ENCODE assay signal across 9 mouse cellular contexts in the genomic region with DNA sequence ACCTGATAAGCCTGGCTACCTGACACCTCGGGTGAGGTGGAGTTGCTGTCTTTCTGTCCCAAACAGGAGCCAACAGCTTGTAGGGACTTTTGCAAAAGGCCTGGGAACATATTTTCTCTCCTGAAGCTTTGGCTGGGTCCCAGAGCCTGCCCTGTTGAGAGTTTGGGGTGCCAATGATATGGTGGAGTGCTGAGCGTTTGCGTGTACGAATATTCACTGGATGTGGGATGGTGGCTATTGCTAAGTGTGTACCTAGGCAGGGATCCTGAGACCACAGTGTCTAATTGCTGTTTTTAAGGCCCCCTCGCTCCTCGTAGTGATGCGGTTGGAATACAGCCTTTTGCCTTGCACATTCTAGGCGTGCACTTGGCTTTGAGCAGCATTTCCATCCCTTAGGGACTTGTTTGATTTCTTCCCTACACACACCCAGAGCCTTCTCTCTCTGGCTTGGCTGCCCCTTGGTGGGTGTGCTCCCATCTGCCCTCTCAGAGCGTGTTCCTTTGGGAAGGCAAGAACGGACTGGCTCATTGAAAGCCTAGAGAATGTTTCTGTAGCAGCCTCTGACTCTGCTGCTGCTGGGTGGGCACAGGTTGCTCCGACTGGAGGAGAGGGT. TPM values are rescaled to one million over a fixed set of nuclear protein-coding genes. Genes with fewer than 3 reads are reported as not detected.
DNase-seq lines count a peak whose midpoint lies in the region; ATAC-seq and TF ChIP-seq lines count a peak whose summit lies in the region.
"Had no signal": no experiment of that assay in that cellular context is flagged by ENCODE, and none has a peak within 500 bp of the region (broad histone marks: within the 10 kb centered on the region; RNA-seq: fewer than 3 reads in every experiment).

No protein-coding gene starts in this region.

- ATAC-seq in erythroblast, adult 5-6 weeks (replicated peaks; ENCODE audit: low FRiP score, poor library complexity, severe bottlenecking) = no peak
- ATAC-seq in limb, embryonic 11.5 days (ENCODE audit: insufficient number of reproducible peaks, low FRiP score, low TSS enrichment, low read depth) = no peak
- ATAC-seq in stomach, embryonic 14.5 days (ENCODE audit: insufficient number of reproducible peaks, insufficient read depth, low FRiP score, low read depth) = no peak
- ATAC-seq in erythroid progenitor cell, adult 5-6 weeks (replicated peaks; ENCODE audit: low FRiP score, poor library complexity, severe bottlenecking) = no peak

- H3K4me3 ChIP-seq in erythroblast, embryonic 14.5 days (replicated peaks) = peak overlapping the region; percentile 66
- peak overlapping the region; percentile 60 to 78 (median 70) for H3K4me3 ChIP-seq in CH12.LX (replicated peaks in 1 of 3; ENCODE audit: low read depth in 2 of 3, low read length in 2 of 3, poor library complexity in 1 of 3)
- peak overlapping the region; percentile 81 for H3K4me3 ChIP-seq in limb, embryonic 11.5 days (ENCODE audit: low read depth, low read length)
- H3K4me3 ChIP-seq in stomach, embryonic 14.5 days (ENCODE audit: low read depth, low read length) = peak overlapping the region; percentile 87

- no peak for TF ChIP-seq EP300 in CH12.LX (IDR thresholded peaks at IDR 0.05; ENCODE audit: low read length)

- no peak for TF ChIP-seq POLR2A in CH12.LX (IDR thresholded peaks at IDR 0.05; ENCODE audit: low read depth, low read length)

- in situ Hi-C loops in CH12.LX (cut with MboI; ENCODE audit: low pct_ligation_motif_present, low pct_unique_long_range_greater_than_20kb, low sequenced_read_pairs) = no loop called here

- H3K9ac ChIP-seq in CH12.LX (ENCODE audit: insufficient read depth, low read depth) = no peak overlapping the region
- peak overlapping the region; percentile 80 for H3K9ac ChIP-seq in limb, embryonic 11.5 days (ENCODE audit: low read length)
- peak overlapping the region; percentile 69; the same call in 1 of the 2 replicates for H3K9ac ChIP-seq in stomach, embryonic 14.5 days (replicated peaks; ENCODE audit: low read depth, low read length)

- H3K36me3 ChIP-seq in erythroblast, embryonic 14.5 days (ENCODE audit: control insufficient read depth) = peaks cover 15% of the 10 kb centered on the region
- peaks cover 0 to 12% of the 10 kb centered on the region in 2 experiments for H3K36me3 ChIP-seq in CH12.LX (replicated peaks in 1 of 2; ENCODE audit: control insufficient read depth in 1 of 2, insufficient read depth in 1 of 2, low read length in 1 of 2)
- H3K36me3 ChIP-seq in limb, embryonic 11.5 days (ENCODE audit: control insufficient read depth, insufficient read depth, low read length) = no peaks in the 10 kb centered on the region
- H3K36me3 ChIP-seq in stomach, embryonic 14.5 days (ENCODE audit: control insufficient read depth, insufficient read depth, low read length) = peaks cover 7% of the 10 kb centered on the region; the same call in 1 of the 2 replicates

- no peak for TF ChIP-seq RAD21 in CH12.LX (IDR thresholded peaks at IDR 0.05; ENCODE audit: low read depth, low read length)

- no peak for DNase-seq in CH12.LX (ENCODE audit: extremely low read depth)
- DNase-seq in gastrocnemius, adult 8-10 months (ENCODE audit: low spot score in 2 of 2) = peak; percentile 33 to 34
- DNase-seq in limb, embryonic 11.5 days (ENCODE audit: low spot score) = no peak
- no peak for DNase-seq in embryo, embryonic 10.5 days (ENCODE audit: low spot score)

- dilution Hi-C loops in CH12.LX (cut with MboI; ENCODE audit: extremely low pct_ligation_motif_present, extremely low pct_unique_long_range_greater_than_20kb, low sequenced_read_pairs) = no loop called here

- H3K79me2 ChIP-seq in CH12.LX (replicated peaks; ENCODE audit: control insufficient read depth, extremely low read depth, insufficient read depth, poor library complexity, severe bottlenecking) = no peaks in the 10 kb centered on the region

- H3K27ac ChIP-seq in CH12.LX (ENCODE audit: insufficient read depth, low read depth) = no peak overlapping the region
- no peak overlapping the region for H3K27ac ChIP-seq in limb, embryonic 11.5 days (replicated peaks; ENCODE audit: low read depth, low read length)
- H3K27ac ChIP-seq in stomach, embryonic 14.5 days (ENCODE audit: low read length) = peak overlapping the region; percentile 86

- peak overlapping the region; percentile 83 for H3K4me2 ChIP-seq in CH12.LX (ENCODE audit: insufficient read depth, low read depth, poor library complexity, severe bottlenecking)
- H3K4me2 ChIP-seq in limb, embryonic 11.5 days (ENCODE audit: low read depth, severe bottlenecking) = peak overlapping the region; percentile 94
- H3K4me2 ChIP-seq in stomach, embryonic 14.5 days (replicated peaks; ENCODE audit: low read depth, low read length) = peak overlapping the region; percentile 93

- H3K4me1 ChIP-seq in erythroblast, embryonic 14.5 days (ENCODE audit: control insufficient read depth) = peaks cover 66% of the 10 kb centered on the region
- peaks cover 11 to 34% of the 10 kb centered on the region in 2 experiments for H3K4me1 ChIP-seq in CH12.LX (ENCODE audit: control insufficient read depth in 1 of 2, insufficient read depth in 2 of 2)
- H3K4me1 ChIP-seq in limb, embryonic 11.5 days (ENCODE audit: control insufficient read depth, insufficient read depth, low read length) = peaks cover 14% of the 10 kb centered on the region
- H3K4me1 ChIP-seq in stomach, embryonic 14.5 days (ENCODE audit: control insufficient read depth, insufficient read depth, low read length) = peaks cover 27% of the 10 kb centered on the region

- no peaks in the 10 kb centered on the region for H3K9me3 ChIP-seq in erythroblast, embryonic 14.5 days (ENCODE audit: control insufficient read depth, low read length)
- no peaks in the 10 kb centered on the region for H3K9me3 ChIP-seq in CH12.LX (replicated peaks; ENCODE audit: low read length)
- H3K9me3 ChIP-seq in limb, embryonic 11.5 days (ENCODE audit: control insufficient read depth, low read length) = no peaks in the 10 kb centered on the region
- no peaks in the 10 kb centered on the region for H3K9me3 ChIP-seq in stomach, embryonic 14.5 days (ENCODE audit: control insufficient read depth, low read depth, low read length)

- H3K27me3 ChIP-seq in erythroblast, embryonic 14.5 days (ENCODE audit: control insufficient read depth) = peaks cover 20% of the 10 kb centered on the region
- H3K27me3 ChIP-seq in CH12.LX (replicated peaks) = peaks cover 33% of the 10 kb centered on the region
- peaks cover 19% of the 10 kb centered on the region for H3K27me3 ChIP-seq in limb, embryonic 11.5 days (ENCODE audit: control insufficient read depth, insufficient read depth, low read length)
- no peaks in the 10 kb centered on the region; the same call in 1 of the 2 replicates for H3K27me3 ChIP-seq in stomach, embryonic 14.5 days (ENCODE audit: control insufficient read depth, insufficient read depth, low read length)

- 42% methylated on average over 11 of the region's 11 CpGs for WGBS in limb, embryonic 11.5 days
- WGBS in stomach, embryonic 14.5 days = 52% methylated on average over 11 of the region's 11 CpGs

- TF ChIP-seq CTCF in CH12.LX (conservative IDR thresholded peaks at IDR 0.05 in 1 of 2, IDR thresholded peaks at IDR 0.05 in 1 of 2; ENCODE audit: low read depth in 2 of 2, low read length in 2 of 2) = no peak

RNA-seq across cellular contexts. Expression of gene Tmem63a, which starts 1.0 kb away (rescaled TPM):
- 0.27 and 0.36 TPM in 2 replicates for polyA plus RNA-seq in erythroblast, embryonic 14.5 days (2012)
- 8.5 and 13.8 TPM in 2 replicates for total RNA-seq in erythroblast, adult 5-6 weeks (2015; ENCODE audit: low replicate concordance)
- 6.6 and 13.1 TPM in 2 replicates for total RNA-seq in erythroblast, adult 5-6 weeks (2017; ENCODE audit: low replicate concordance)
- total RNA-seq in CH12.LX (2012; rRNA removed) (2.2 and 2.6 TPM in 2 replicates), CH12.LX (2014; rRNA removed) (0.89 and 1.1 TPM in 2 replicates)
- 3.0 TPM in 2 replicates for polyA plus RNA-seq in CH12.LX (2012; ENCODE audit: insufficient read length, low read depth)
- 10 to 100 TPM; 14.9 to 18.2 (median 16.2) TPM for total RNA-seq in gastrocnemius, adult 8-10 months (2022)
- polyA plus RNA-seq in limb, embryonic 11.5 days (2014; fragmentation: Nextera tagmentation; extraction: Ambion mirVana) = 5.6 and 6.1 TPM in 2 replicates
- polyA plus RNA-seq in stomach, embryonic 14.5 days (2014; fragmentation: Nextera tagmentation; extraction: Ambion mirVana) = 14.8 and 17.9 TPM in 2 replicates
- 23.4 and 24.7 TPM in 2 replicates for total RNA-seq in erythroid progenitor cell, adult 5-6 weeks (2015; ENCODE audit: low replicate concordance)
- 18.1 and 20.2 TPM in 2 replicates for total RNA-seq in erythroid progenitor cell, adult 5-6 weeks (2017; ENCODE audit: low replicate concordance)

RNA-seq across cellular contexts. Expression of gene Lefty1, which starts 8.3 kb away (rescaled TPM):
- polyA plus RNA-seq in erythroblast, embryonic 14.5 days (2012) = 0.20 and 0.87 TPM in 2 replicates
- total RNA-seq in erythroblast, adult 5-6 weeks (2015; ENCODE audit: low replicate concordance) = not detected in 2 replicates
- not detected in 2 replicates for total RNA-seq in erythroblast, adult 5-6 weeks (2017; ENCODE audit: low replicate concordance)
- total RNA-seq in CH12.LX (2012; rRNA removed) (0.17 TPM in 1 of 2 replicates, not detected in the other), CH12.LX (2014; rRNA removed) (0.14 TPM in 1 of 2 replicates, not detected in the other)
- polyA plus RNA-seq in CH12.LX (2012; ENCODE audit: insufficient read length, low read depth) = 0.15 TPM in 1 of 2 replicates, not detected in the other
- under 1 TPM in 3 of 4 experiments, not detected in 1; 0.19 to 0.34 (median 0.24) TPM for total RNA-seq in gastrocnemius, adult 8-10 months (2022)
- polyA plus RNA-seq in limb, embryonic 11.5 days (2014; fragmentation: Nextera tagmentation; extraction: Ambion mirVana) = 0.12 and 1.4 TPM in 2 replicates
- polyA plus RNA-seq in stomach, embryonic 14.5 days (2014; fragmentation: Nextera tagmentation; extraction: Ambion mirVana) = 1.8 and 3.6 TPM in 2 replicates
- total RNA-seq in erythroid progenitor cell, adult 5-6 weeks (2015; ENCODE audit: low replicate concordance) = 1.1 TPM in 1 of 2 replicates, not detected in the other
- 4.6 TPM in 1 of 2 replicates, not detected in the other for total RNA-seq in erythroid progenitor cell, adult 5-6 weeks (2017; ENCODE audit: low replicate concordance)

RNA-seq across cellular contexts. Expression of gene Pycr2, which starts 39.0 kb away (rescaled TPM):
- 33.5 and 34.7 TPM in 2 replicates for polyA plus RNA-seq in erythroblast, embryonic 14.5 days (2012)
- 9.0 and 9.8 TPM in 2 replicates for total RNA-seq in erythroblast, adult 5-6 weeks (2015; ENCODE audit: low replicate concordance)
- 5.8 and 7.0 TPM in 2 replicates for total RNA-seq in erythroblast, adult 5-6 weeks (2017; ENCODE audit: low replicate concordance)
- total RNA-seq in CH12.LX (2012; rRNA removed) (131 and 158 TPM in 2 replicates), CH12.LX (2014; rRNA removed) (119 and 133 TPM in 2 replicates)
- polyA plus RNA-seq in CH12.LX (2012; ENCODE audit: insufficient read length, low read depth) = 73.0 and 82.3 TPM in 2 replicates
- total RNA-seq in gastrocnemius, adult 8-10 months (2022) = 10 to 100 TPM in 3 of 4 experiments, 1 to 10 TPM in 1; 9.3 to 11.4 (median 10.8) TPM
- polyA plus RNA-seq in limb, embryonic 11.5 days (2014; fragmentation: Nextera tagmentation; extraction: Ambion mirVana) = 120 and 137 TPM in 2 replicates
- polyA plus RNA-seq in stomach, embryonic 14.5 days (2014; fragmentation: Nextera tagmentation; extraction: Ambion mirVana) = 86.0 and 92.3 TPM in 2 replicates
- 21.3 and 42.8 TPM in 2 replicates for total RNA-seq in erythroid progenitor cell, adult 5-6 weeks (2015; ENCODE audit: low replicate concordance)
- total RNA-seq in erythroid progenitor cell, adult 5-6 weeks (2017; ENCODE audit: low replicate concordance) = 26.3 and 26.6 TPM in 2 replicates

RNA-seq across cellular contexts. Expression of gene Lefty2, which starts 50.2 kb away (rescaled TPM):
- polyA plus RNA-seq in erythroblast, embryonic 14.5 days (2012) = not detected in 2 replicates
- not detected in 2 replicates for total RNA-seq in erythroblast, adult 5-6 weeks (2015; ENCODE audit: low replicate concordance)
- total RNA-seq in erythroblast, adult 5-6 weeks (2017; ENCODE audit: low replicate concordance) = not detected in 2 replicates
- total RNA-seq in CH12.LX (2012; rRNA removed) (not detected in 2 replicates), CH12.LX (2014; rRNA removed) (not detected in 2 replicates)
- not detected in 2 replicates for polyA plus RNA-seq in CH12.LX (2012; ENCODE audit: insufficient read length, low read depth)
- total RNA-seq in gastrocnemius, adult 8-10 months (2022) = not detected
- polyA plus RNA-seq in limb, embryonic 11.5 days (2014; fragmentation: Nextera tagmentation; extraction: Ambion mirVana) = 0.08 TPM in 1 of 2 replicates, not detected in the other
- 0.14 TPM in 1 of 2 replicates, not detected in the other for polyA plus RNA-seq in stomach, embryonic 14.5 days (2014; fragmentation: Nextera tagmentation; extraction: Ambion mirVana)
- total RNA-seq in erythroid progenitor cell, adult 5-6 weeks (2015; ENCODE audit: low replicate concordance) = not detected in 2 replicates
- not detected in 2 replicates for total RNA-seq in erythroid progenitor cell, adult 5-6 weeks (2017; ENCODE audit: low replicate concordance)
- total RNA-seq: hematopoietic stem cell, adult 5-6 weeks had no signal

Comparison
In these comparisons a context has a peak if more than half of its experiments do, and no peak if none do; other contexts are left out.
1. DNase-seq: peak in gastrocnemius, adult 8-10 months (2 of 2); none in CH12.LX (single experiment), limb, embryonic 11.5 days (single experiment) and embryo, embryonic 10.5 days (single experiment).
2. Peak in every context shown above with its lines, with median percentiles within 50 percentile points of each other: H3K4me3 ChIP-seq and H3K4me2 ChIP-seq.